Mouse (Mus musculus) bone marrow macrophage, adult 2 months (primary cell): ENCODE measurements around the gene Hist1h4j. TPM values are rescaled to one million over a fixed set of nuclear protein-coding genes. Genes with fewer than 3 reads are reported as not detected.

Experiments used
- H3K27ac ChIP-seq: 2 replicates; pipeline ENCODE4 v1.5.1; 2012; ENCODE audit warnings: low read depth, low read length; ENCODE audit not compliant: insufficient read depth
- H3K4me1 ChIP-seq: 2 replicates; pipeline ENCODE4 v1.6.1; 2012; ENCODE audit warnings: low read length; ENCODE audit not compliant: control insufficient read depth, insufficient read depth
- H3K4me3 ChIP-seq: 2 replicates; pipeline ENCODE4 v1.5.1; 2012; ENCODE audit warnings: mild to moderate bottlenecking, low read length, moderate library complexity; ENCODE audit not compliant: insufficient read depth
- CTCF ChIP-seq: IDR thresholded peaks from 2 replicates; pipeline ENCODE4 v1.5.1; 2012; ENCODE audit warnings: low read depth, mild to moderate bottlenecking, low read length, moderate library complexity
- POLR2A ChIP-seq: IDR thresholded peaks from 2 replicates; pipeline ENCODE4 v1.6.1; 2012; ENCODE audit warnings: mild to moderate bottlenecking, low read depth, low read length, borderline replicate concordance
- polyA plus RNA-seq: library from polyadenylated mRNA; stranded (reverse); fragments of >200 nt; gene quantifications from 2 replicates; pipeline ENCODE4 v1.2.4, GENCODE M21; 2012; ENCODE audit not compliant: missing spikeins, insufficient read depth, insufficient read length

Gene Hist1h4j
- polyA plus RNA-seq, 1 experiment: 1.8 TPM

DNA sequence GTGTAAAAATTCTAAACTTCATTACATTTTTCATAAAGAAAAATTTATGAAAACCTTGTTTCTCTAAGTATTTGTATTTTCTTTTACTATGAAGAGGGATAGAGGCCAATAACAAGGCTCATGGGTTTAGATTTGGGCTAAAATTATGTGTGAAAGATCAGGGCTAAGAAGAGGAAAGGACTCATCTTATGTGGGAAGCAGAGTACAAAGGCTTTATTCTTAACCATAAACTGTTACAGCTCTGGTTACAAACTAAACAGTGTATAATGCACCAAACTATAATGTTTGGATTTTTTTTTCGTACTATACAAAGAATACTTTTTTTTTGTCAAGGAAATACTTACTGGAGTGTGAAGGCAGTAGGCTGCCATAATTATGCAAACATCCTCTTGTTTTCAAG, 20.8 kb downstream of the Hist1h4j start:
- peaks cover 11% of the 10 kb centered on the region for H3K4me1 ChIP-seq
- H3K27ac ChIP-seq: no peak overlapping the region
- no peak for TF ChIP-seq CTCF
- no peak for TF ChIP-seq POLR2A
- H3K4me3 ChIP-seq: no peak overlapping the region

DNA sequence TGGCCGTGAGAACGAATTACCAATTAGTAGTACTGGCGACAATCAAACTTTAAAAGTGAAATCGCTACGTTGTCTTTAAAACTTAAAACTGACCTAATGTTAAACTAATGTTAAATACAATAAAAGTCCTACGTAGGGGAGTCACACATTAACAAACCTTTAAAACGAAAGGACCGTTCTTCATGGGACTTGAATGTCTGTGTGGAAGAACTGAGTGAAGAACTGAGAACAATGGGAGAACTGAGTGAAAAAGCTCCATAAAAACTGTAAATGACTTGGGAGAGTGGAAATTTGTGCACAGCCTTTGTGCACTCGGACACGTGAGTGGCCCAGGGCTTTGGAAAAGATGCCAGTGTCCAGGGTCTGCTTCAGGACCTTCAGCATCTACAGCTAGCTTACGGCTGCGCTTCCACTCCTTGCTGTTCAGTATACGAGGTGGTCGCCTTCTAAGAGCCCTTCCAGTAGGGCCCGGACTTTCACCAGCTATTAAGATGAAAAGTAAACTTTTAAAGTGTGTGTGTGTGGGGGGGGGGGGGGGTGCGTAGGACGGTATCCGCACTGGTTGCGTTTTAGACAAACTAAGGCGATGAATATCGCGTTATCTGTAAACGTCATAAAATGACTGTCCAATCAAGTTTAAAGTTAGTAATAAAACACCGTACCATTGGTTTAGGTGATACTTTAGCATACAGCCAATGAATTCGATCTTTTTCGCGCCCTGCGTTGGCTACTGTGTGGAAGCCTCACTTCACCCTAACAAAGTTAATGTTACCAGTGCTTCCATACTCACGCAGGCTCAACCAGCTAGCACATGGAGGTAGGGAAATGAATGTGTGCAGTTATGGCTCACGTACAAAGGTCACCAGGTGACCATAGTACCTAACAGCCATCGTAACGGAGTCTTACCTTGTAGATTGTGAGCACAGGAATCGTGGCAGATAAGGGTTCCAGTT, 44.2 kb downstream of the Hist1h4j start:
- peaks cover 2% of the 10 kb centered on the region; the same call in 1 of the 2 replicates for H3K4me1 ChIP-seq
- H3K27ac ChIP-seq: peak overlapping the region; percentile 79
- TF ChIP-seq CTCF (no peak), POLR2A (no peak)
- H3K4me3 ChIP-seq: peak overlapping the region; percentile 65

DNA sequence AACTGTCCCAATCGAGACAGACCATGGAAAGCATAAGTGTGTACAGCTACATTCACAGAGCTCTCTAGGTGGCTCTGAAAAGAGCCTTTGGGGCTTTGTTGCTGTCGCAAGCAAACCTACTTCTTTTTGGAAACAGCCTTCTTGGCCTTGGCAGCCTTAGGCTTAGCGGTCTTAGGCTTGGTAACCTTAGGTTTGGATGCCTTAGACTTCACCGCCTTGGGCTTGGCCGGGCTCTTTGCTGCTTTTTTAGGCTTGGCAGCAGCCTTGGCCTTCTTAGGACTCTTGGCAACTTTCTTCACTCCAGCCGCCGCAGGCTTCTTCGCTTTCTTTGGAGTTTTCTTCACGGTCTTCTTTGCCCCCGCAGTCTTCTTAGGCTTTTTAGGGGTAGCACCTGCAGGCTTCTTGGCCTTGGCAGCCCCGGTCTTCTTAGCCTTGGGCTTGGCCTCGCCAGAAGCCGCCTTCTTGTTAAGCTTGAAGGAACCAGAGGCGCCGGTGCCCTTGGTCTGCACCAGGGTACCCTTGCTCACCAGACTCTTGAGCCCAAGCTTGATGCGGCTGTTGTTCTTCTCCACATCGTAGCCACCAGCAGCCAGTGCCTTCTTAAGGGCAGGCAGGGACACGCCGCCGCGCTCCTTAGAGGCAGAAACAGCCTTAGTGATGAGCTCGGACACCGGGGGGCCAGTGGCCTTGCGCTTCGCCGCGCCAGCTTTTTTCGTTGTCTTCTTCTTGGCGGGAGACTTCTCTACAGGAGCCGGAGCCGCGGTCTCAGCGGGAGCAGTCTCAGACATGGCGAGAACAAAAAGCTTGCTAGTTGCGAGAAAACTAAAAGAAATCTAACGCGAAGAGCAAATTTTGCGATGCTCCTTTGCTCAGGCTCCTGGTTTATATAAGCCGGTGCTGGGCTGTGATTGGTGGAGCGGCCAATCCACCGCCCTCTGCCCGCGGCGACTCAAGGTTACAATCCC, 45.2 kb downstream of the Hist1h4j start, which contains the start of gene Hist1h1b:
Hist1h1b (minus strand) TSS at position 859 of the 965 bp plus-strand sequence.
- peaks cover 6% of the 10 kb centered on the region for H3K4me1 ChIP-seq
- TF ChIP-seq POLR2A (no peak), CTCF (no peak)
- H3K27ac ChIP-seq: peak within 1 kb of the TSS; percentile 79
- H3K4me3 ChIP-seq: peak within 1 kb of the TSS; percentile 65

DNA sequence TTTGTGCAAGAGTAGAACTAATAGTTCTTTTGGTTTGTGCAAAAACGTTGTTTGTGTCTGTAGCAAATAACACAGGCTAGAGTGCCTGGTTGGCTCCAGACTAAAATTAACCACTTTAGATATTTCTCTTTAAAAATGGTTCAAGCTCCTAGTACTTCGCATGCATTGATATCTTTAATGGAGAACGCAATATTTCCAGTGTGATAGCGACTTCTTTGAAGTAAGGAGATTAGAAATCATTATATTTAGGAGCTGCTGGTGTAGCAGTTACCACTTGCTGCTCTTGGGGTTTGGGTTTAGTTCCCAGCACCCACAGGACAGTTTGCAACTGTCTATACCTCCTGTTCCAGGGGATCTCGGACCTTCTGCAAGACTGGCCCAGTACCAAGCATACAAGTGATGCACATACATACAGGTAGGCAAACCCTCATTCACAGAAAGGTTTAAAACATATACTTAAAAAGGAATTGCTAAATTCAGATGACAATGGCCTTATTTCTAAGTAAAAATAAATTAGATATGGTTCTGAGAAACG, 46.2 kb downstream of the Hist1h4j start:
- Histone ChIP-seq H3K4me3 (no peak overlapping the region), H3K4me1 (peaks cover 11% of the 10 kb centered on the region), H3K27ac (peak overlapping the region; percentile 46; the same call in 1 of the 2 replicates)
- no peak for TF ChIP-seq POLR2A
- no peak for TF ChIP-seq CTCF

DNA sequence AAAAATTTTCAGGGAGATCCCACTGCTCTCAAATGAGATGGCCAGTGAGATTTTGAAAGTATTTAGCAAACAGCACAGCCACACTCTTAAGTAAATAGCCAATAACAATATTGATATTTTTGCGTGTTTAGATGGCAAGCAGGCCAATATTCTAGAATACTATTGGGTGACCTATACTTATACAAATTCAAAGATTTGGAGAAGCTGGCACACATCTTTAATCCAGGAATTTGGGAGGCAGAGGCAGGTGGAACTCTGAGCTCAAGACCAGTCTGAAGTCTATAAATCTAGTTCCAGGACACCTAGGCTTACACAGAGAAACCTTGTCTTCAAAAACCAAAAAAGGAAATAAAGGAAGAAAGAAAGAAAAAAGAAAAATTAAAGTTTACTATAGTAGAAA, 46.8 kb downstream of the Hist1h4j start:
- TF ChIP-seq CTCF (no peak), POLR2A (no peak)
- peaks cover 12% of the 10 kb centered on the region for H3K4me1 ChIP-seq
- H3K4me3 ChIP-seq: no peak overlapping the region
- no peak overlapping the region for H3K27ac ChIP-seq

DNA sequence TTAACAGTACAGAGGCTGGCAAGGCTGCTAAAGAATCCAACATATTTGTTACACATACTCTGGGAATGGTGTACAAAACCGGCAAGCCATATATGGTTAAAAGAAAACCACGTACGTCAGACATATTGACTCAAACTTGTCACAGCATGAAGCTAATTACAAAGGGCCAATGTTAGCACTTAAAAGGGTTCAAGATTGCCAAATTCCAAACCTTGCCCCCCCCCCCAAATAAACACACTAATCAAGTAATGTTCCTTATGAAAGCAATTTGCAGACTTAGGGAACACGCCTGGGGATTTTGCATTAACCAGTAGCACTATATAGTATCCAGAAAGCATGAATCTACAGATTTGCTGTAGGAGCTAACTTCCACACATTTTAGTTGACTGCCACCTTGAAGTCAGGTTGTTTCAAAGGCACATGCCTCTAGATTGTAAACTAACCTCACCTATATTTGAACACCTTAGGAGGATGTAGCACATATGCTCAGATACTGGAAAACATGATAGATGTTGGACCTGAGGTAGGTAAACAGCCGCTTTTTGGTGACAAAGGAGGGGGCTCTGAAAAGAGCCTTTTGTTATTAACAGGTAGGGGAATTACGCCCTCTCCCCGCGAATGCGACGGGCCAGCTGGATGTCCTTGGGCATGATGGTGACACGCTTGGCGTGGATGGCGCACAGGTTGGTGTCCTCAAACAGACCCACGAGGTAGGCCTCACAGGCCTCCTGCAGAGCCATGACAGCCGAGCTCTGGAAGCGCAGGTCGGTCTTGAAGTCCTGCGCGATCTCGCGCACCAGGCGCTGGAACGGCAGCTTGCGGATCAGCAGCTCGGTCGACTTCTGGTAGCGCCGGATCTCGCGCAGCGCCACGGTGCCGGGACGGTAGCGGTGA, 47.7 kb downstream of the Hist1h4j start:
- Histone ChIP-seq H3K4me1 (peaks cover 12% of the 10 kb centered on the region), H3K4me3 (peak overlapping the region; percentile 62), H3K27ac (peak overlapping the region; percentile 85)

DNA sequence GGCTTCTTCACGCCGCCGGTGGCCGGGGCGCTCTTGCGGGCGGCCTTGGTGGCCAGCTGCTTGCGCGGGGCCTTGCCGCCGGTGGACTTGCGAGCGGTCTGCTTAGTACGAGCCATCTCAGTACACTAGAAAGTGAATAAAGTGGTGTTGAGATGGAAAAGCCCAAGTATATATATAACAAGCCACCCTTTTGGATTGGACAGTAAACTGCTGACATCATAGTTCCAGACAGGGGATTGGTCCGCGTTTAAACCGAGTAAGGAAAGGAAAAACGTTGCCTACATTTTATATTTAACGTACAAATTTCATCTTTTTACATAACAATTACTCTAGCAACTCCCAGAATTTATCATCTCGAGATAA, 48.4 kb downstream of the Hist1h4j start, which contains the start of gene Hist1h3i:
Hist1h3i (minus strand) TSS at position 116 of the 363 bp plus-strand sequence.
- TF ChIP-seq POLR2A: no peak
- TF ChIP-seq CTCF: no peak
- Histone ChIP-seq H3K4me3 (peak within 1 kb of the TSS; percentile 62), H3K4me1 (peaks cover 17% of the 10 kb centered on the region), H3K27ac (peak within 1 kb of the TSS; percentile 89)

DNA sequence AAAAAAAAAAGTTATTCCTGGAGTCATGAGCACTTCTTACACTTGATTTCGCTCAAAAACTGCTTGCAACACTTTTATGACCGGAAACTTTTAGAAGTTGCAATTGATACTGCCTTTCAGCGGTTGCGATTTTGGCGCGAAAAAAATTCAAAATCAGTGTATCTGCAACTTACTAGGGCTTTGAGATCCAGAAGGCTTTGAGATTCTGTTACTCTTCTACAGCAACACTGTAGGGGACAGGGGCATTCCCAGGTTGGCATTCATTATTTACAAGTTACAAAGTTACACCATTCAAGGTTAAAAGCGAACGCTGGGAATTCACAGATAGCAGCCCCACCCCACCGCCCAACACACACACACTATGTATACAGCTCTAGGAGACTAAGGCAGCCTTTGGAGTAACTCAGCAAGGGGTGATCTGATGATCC, 48.9 kb downstream of the Hist1h4j start:
- no peak for TF ChIP-seq CTCF
- no peak for TF ChIP-seq POLR2A
- Histone ChIP-seq H3K4me1 (peaks cover 20% of the 10 kb centered on the region), H3K27ac (peak overlapping the region; percentile 89), H3K4me3 (peak overlapping the region; percentile 18)

DNA sequence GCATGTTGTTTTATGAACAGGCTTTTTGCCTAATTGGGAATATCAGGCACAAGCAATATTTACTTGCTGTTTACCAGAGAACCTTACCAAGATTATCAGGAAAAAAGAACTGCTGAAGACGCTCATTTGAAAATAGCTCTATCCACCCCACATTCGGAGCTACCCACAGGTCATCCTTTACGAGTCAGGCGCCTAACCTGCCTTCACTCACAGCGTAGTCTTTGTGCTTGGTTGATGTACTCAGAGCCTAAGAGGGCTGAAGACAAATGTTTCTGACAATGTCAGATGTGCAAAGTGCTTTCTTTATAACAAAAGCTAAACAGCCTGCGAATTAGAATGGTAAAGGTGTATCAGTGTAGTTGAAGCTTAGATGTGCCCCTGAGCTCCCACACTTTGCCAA, 49.4 kb downstream of the Hist1h4j start:
- no peak for TF ChIP-seq CTCF
- TF ChIP-seq POLR2A: no peak
- Histone ChIP-seq H3K27ac (peak overlapping the region; percentile 89), H3K4me3 (no peak overlapping the region), H3K4me1 (peaks cover 20% of the 10 kb centered on the region)

Other genes with a start within 250 kb of the Hist1h4j start
- 0.34 TPM in 1 of 2 replicates, not detected in the other for gene AK157302, start 239.8 kb upstream of the Hist1h4j start, polyA plus RNA-seq
- gene Gm11273, start 233.6 kb upstream of the Hist1h4j start, polyA plus RNA-seq: 5.1 and 18.9 TPM in 2 replicates
- gene Zkscan8, start 203.9 kb upstream of the Hist1h4j start, polyA plus RNA-seq: 5.6 and 5.8 TPM in 2 replicates
- not detected in 2 replicates for gene Olfr1366, start 192.3 kb upstream of the Hist1h4j start, polyA plus RNA-seq
- gene Olfr1535, start 175.2 kb upstream of the Hist1h4j start, polyA plus RNA-seq: not detected in 2 replicates
- not detected in 2 replicates for gene Olfr1364, start 153.3 kb upstream of the Hist1h4j start, polyA plus RNA-seq
- gene Olfr1362, start 121.0 kb upstream of the Hist1h4j start, polyA plus RNA-seq: not detected in 2 replicates
- gene Olfr11, start 92.5 kb upstream of the Hist1h4j start, polyA plus RNA-seq: not detected in 2 replicates
- gene Olfr1361, start 71.7 kb upstream of the Hist1h4j start, polyA plus RNA-seq: 0.48 TPM in 1 of 2 replicates, not detected in the other
- gene Olfr1360, start 57.7 kb upstream of the Hist1h4j start, polyA plus RNA-seq: not detected in 2 replicates
- gene Olfr1359, start 37.0 kb upstream of the Hist1h4j start, polyA plus RNA-seq: not detected in 2 replicates
- not detected in 2 replicates for gene Hist1h2bl, start 18.9 kb upstream of the Hist1h4j start, polyA plus RNA-seq
- 4.0 TPM in 1 of 2 replicates, not detected in the other for gene Hist1h2ai, start 18.6 kb upstream of the Hist1h4j start, polyA plus RNA-seq
- 6.9 TPM in 1 of 2 replicates, not detected in the other for gene Hist1h3h, start 17.4 kb upstream of the Hist1h4j start, polyA plus RNA-seq
- gene Hist1h2bm, start 13.0 kb upstream of the Hist1h4j start, polyA plus RNA-seq: 2.1 TPM in 1 of 2 replicates, not detected in the other
- 3.6 and 8.9 TPM in 2 replicates for gene Hist1h4k, start 15.4 kb downstream of the Hist1h4j start, polyA plus RNA-seq
- 4.9 and 9.5 TPM in 2 replicates for gene Hist1h2ak, start 18.8 kb downstream of the Hist1h4j start, polyA plus RNA-seq
- gene Hist1h2bn, start 19.1 kb downstream of the Hist1h4j start, polyA plus RNA-seq: 7.1 and 7.3 TPM in 2 replicates
- gene Hist1h1b, start 45.6 kb downstream of the Hist1h4j start, polyA plus RNA-seq: 0.82 and 2.1 TPM in 2 replicates
- 3.9 and 4.4 TPM in 2 replicates for gene Hist1h3i, start 48.3 kb downstream of the Hist1h4j start, polyA plus RNA-seq
- not detected in 2 replicates for gene Hist1h2an, start 52.2 kb downstream of the Hist1h4j start, polyA plus RNA-seq
- not detected in 2 replicates for gene Hist1h2bp, start 52.4 kb downstream of the Hist1h4j start, polyA plus RNA-seq
- 3.2 and 6.5 TPM in 2 replicates for gene Hist1h2bq, start 75.1 kb downstream of the Hist1h4j start, polyA plus RNA-seq
- gene Hist1h2ao, start 75.4 kb downstream of the Hist1h4j start, polyA plus RNA-seq: not detected in 2 replicates
- gene Hist1h4m, start 76.7 kb downstream of the Hist1h4j start, polyA plus RNA-seq: 5.2 and 6.8 TPM in 2 replicates
- not detected in 2 replicates for gene Hist1h4n, start 97.1 kb downstream of the Hist1h4j start, polyA plus RNA-seq
- gene Hist1h2ap, start 98.4 kb downstream of the Hist1h4j start, polyA plus RNA-seq: 14.7 and 15.1 TPM in 2 replicates
- gene Hist1h2br, start 98.7 kb downstream of the Hist1h4j start, polyA plus RNA-seq: 4.5 and 8.6 TPM in 2 replicates
- gene Zfp184, start 210.0 kb downstream of the Hist1h4j start, polyA plus RNA-seq: 0.25 and 0.76 TPM in 2 replicates
- not detected in 2 replicates for gene Pom121l2, start 246.1 kb downstream of the Hist1h4j start, polyA plus RNA-seq